Mouse (Mus musculus) liver, postnatal 0 days (tissue): ENCODE measurements around the gene Xpot. TPM values are rescaled to one million over a fixed set of nuclear protein-coding genes. Genes with fewer than 3 reads are reported as not detected.

Experiments used
- ATAC-seq: fragments of 200-750 bp; cut with Nextera tagmentation; 2 replicates; pipeline ENCODE4 v1.8.0; 2017; ENCODE audit warnings: mild to moderate bottlenecking, moderate library complexity
- DNase-seq: peaks from one replicate; pipeline ENCODE4 v3.0.0-alpha.2; 2016
- H3K27ac ChIP-seq: fragments of 300-500 bp; sonication (generic); 2 replicates; pipeline ENCODE4 v1.5.1; 2014; ENCODE audit warnings: antibody characterized with exemption, moderate library complexity, mild to moderate bottlenecking, low read depth
- H3K27me3 ChIP-seq: fragments of 300-500 bp; sonication (generic); 2 replicates; pipeline ENCODE4 v1.6.1; 2014; ENCODE audit warnings: low read length, control low read depth, mixed read lengths; ENCODE audit not compliant: insufficient read depth
- H3K36me3 ChIP-seq: fragments of 300-500 bp; sonication (generic); replicated peaks from 2 replicates; pipeline ENCODE4 v1.6.1; 2014; ENCODE audit warnings: mild to moderate bottlenecking, control low read depth, low read length, moderate library complexity, mixed read lengths; ENCODE audit not compliant: insufficient read depth
- H3K4me1 ChIP-seq: fragments of 300-500 bp; sonication (generic); 2 replicates; pipeline ENCODE4 v1.6.1; 2014; ENCODE audit warnings: antibody characterized with exemption, mild to moderate bottlenecking, control low read depth; ENCODE audit not compliant: insufficient read depth
- H3K4me2 ChIP-seq: fragments of 300-500 bp; sonication (generic); 2 replicates; pipeline ENCODE4 v1.6.1; 2014; ENCODE audit warnings: low read depth, mild to moderate bottlenecking, low read length, moderate library complexity, mixed read lengths
- H3K4me3 ChIP-seq: fragments of 300-500 bp; sonication (generic); 2 replicates; pipeline ENCODE4 v1.5.1; 2014; ENCODE audit warnings: low read depth, low read length
- H3K9ac ChIP-seq: fragments of 300-500 bp; sonication (generic); replicated peaks from 2 replicates; pipeline ENCODE4 v1.6.1; 2014; ENCODE audit warnings: mild to moderate bottlenecking, moderate library complexity
- H3K9me3 ChIP-seq: fragments of 300-500 bp; sonication (generic); 2 replicates; pipeline ENCODE4 v1.6.1; 2016; ENCODE audit warnings: mild to moderate bottlenecking, control low read depth, low read length, mixed read lengths
- CTCF ChIP-seq: sonication (generic); IDR thresholded peaks from 2 replicates; pipeline ENCODE4 v1.5.1; 2016; ENCODE audit warnings: antibody characterized with exemption, low read depth
- EP300 ChIP-seq: IDR thresholded peaks from 2 replicates; pipeline ENCODE4 v1.6.1; 2016; ENCODE audit warnings: antibody characterized with exemption, low read depth, mild to moderate bottlenecking
- WGBS: fragments of 180-500 bp; shearing (Covaris S2); extraction: QIAGEN DNeasy Blood & Tissue Kit; methylation state at CpG from one replicate; pipeline ENCODE4 v1.1.7; 2014; ENCODE audit not compliant: insufficient replicate concordance; 5-methylcytosine and 5-hydroxymethylcytosine counted together
- polyA plus RNA-seq: library from polyadenylated mRNA; unstranded; fragments of >200 nt; fragmentation: Nextera tagmentation; extraction: Ambion mirVana; gene quantifications from 2 replicates; pipeline ENCODE4 v1.2.1, GENCODE M21; 2015

The Xpot gene
- 17.5 and 19.4 TPM in 2 replicates for polyA plus RNA-seq

DNA sequence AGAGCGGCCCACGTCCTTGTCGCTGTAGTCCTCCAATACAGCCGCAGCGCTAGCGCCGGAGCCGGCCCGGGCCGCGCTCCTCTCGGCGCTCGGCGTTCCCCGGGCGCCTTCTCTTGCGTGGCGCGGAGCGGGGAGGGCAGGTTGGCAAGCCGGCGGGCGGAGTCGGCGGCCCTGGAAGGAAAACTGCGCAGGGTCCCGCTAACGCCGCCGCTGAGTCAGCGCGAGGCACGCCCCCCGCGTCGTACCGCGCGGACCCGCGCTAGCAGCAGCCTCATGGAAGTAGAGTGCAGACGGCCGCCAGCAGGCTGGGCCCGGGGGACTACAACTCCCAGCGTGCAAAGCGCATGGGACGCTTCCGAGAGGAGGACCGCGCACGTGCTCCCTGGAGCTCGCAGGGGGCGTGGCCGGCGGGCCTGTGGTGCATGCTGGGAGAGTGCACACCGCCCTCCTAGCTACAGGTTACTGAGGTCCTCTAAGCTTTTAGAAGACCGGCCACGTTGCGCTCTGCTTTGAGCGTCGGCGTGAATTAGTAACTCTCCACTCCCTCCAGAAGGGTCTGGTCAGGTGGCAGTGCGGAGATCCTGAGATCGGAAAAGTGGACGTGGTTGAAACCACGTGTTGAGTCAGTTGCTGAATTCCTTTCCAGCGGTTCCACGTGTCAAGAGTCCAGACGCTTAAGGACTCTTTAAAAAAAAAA is at the start of gene Xpot:
TSS of gene Xpot (minus strand) at position 147 of the 697 bp plus-strand sequence.
- H3K4me1 ChIP-seq: peaks cover 20% of the 10 kb centered on the region; the same call in 1 of the 2 replicates
- H3K27ac ChIP-seq: peak within 1 kb of the TSS; percentile 95
- no peaks in the 10 kb centered on the region for H3K27me3 ChIP-seq
- H3K9ac ChIP-seq: peak within 1 kb of the TSS; percentile 85
- WGBS: under 1% methylated on average over 67 of the region's 70 CpGs
- H3K4me2 ChIP-seq: peak within 1 kb of the TSS; percentile 87
- TF ChIP-seq CTCF (0 out of 2 replicates have a peak, but pooled peaks have one; percentile 7), EP300 (no peak)
- no peaks in the 10 kb centered on the region for H3K9me3 ChIP-seq
- ATAC-seq: peak; percentile 98
- peaks cover 11% of the 10 kb centered on the region for H3K36me3 ChIP-seq
- peak; percentile 99 for DNase-seq
- peak within 1 kb of the TSS; percentile 84 for H3K4me3 ChIP-seq

DNA sequence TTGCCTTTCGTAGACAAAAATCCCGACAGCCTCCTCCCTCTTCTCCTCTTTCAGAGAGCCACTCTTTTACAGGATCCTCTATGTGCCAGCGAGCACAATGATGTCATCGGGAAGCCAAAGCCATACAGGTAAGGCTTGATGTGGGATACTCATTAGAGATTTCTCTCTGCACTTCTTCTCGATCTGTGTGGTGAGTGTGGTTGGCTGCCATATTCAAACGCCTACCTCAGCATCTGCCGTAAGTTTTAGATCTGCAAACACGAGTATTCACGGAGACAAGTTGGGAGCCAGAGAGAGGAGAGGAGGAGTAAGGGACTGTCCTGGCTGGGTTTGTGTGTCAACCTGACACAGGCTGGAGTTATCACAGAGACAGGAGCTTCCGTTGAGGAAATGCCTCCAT is 43.0 kb upstream of the Xpot start:
- Histone ChIP-seq H3K4me2 (no peak overlapping the region), H3K4me1 (no peaks in the 10 kb centered on the region), H3K9ac (no peak overlapping the region), H3K36me3 (no peaks in the 10 kb centered on the region), H3K9me3 (no peaks in the 10 kb centered on the region), H3K27me3 (no peaks in the 10 kb centered on the region), H3K4me3 (no peak overlapping the region), H3K27ac (no peak overlapping the region)
- TF ChIP-seq CTCF (no peak), EP300 (no peak)
- DNase-seq: no peak
- WGBS: 78% methylated on average over 10 of the region's 10 CpGs
- ATAC-seq: no peak

DNA sequence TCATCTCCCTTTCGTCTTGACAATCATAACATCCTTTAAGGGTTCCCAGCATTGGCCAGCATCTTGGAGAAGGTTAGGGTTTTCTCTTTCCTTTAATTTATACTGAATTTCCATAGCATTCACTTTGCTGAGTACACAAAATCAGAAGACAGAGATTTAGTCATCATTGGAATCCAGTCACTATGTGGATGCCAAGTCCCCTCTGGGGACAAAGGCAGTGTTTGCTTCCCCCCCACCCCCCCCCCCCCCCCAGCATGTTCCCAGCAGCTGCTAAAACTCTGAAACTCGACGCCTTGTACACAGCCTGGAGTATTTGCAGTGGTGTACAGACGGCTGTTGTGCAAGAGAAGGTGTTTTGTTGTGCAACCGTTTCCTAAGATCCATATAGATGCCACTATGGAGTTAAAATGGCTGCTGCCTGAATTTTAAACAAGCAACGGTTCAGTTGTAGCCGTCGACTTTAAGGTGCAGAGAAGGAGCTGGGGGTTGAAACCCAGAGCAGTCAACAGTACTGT is 39.6 kb upstream of the Xpot start:
- TF ChIP-seq EP300 (no peak), CTCF (no peak)
- peak; percentile 45; the same call in 1 of the 2 replicates for ATAC-seq
- Histone ChIP-seq H3K4me2 (no peak overlapping the region), H3K9me3 (no peaks in the 10 kb centered on the region), H3K4me1 (no peaks in the 10 kb centered on the region), H3K4me3 (no peak overlapping the region), H3K36me3 (no peaks in the 10 kb centered on the region), H3K27me3 (no peaks in the 10 kb centered on the region), H3K9ac (no peak overlapping the region), H3K27ac (no peak overlapping the region)
- DNase-seq: no peak
- 59% methylated on average over 8 of the region's 8 CpGs for WGBS

DNA sequence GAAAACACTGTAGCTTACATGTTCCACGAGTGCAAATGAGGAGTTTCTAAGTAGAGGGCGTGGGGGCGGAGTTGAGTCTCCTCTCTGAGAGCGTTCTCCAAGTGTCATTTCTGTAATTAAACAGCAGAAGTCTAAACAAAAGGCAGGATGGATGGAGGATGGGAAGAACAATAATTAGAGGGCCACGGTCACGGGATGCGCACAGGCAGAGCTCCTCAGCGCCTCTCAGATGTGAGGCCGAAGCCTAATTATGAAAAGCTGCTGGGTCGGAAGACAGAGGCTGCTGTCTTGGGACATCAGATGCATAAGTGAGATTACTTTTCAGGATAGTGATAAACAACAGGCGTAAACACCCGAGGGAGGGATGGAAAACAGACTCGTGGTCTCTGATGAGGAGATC is 37.5 kb upstream of the Xpot start:
- H3K27me3 ChIP-seq: no peaks in the 10 kb centered on the region
- H3K4me2 ChIP-seq: no peak overlapping the region
- no peak for ATAC-seq
- H3K9me3 ChIP-seq: no peaks in the 10 kb centered on the region
- no peaks in the 10 kb centered on the region for H3K36me3 ChIP-seq
- DNase-seq: no peak
- H3K4me1 ChIP-seq: no peaks in the 10 kb centered on the region
- H3K4me3 ChIP-seq: no peak overlapping the region
- H3K27ac ChIP-seq: no peak overlapping the region
- H3K9ac ChIP-seq: no peak overlapping the region
- TF ChIP-seq CTCF (no peak), EP300 (no peak)
- WGBS: 70% methylated on average over 13 of the region's 13 CpGs

DNA sequence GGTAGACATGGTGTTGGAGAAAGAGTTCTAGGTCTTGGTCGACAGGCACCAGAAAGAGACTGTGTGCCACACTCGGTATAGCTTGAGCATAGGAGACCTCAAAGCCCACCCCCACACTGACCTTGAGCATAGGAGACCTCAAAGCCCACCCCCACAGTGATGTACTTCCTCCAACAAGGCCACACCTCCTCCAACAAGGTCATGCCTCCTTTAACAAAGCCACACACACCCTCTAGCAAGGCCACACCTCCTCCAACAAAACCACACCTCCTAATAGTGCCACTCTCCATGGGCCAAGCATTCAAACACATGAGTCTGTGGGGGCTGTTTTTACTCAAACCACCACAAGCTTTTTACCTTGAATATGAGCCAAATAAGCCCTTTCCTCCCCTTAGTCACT is 36.6 kb upstream of the Xpot start:
- 75% methylated on average over 2 of the region's 2 CpGs for WGBS
- DNase-seq (no peak), ATAC-seq (no peak)
- H3K9me3 ChIP-seq: no peaks in the 10 kb centered on the region
- H3K27ac ChIP-seq: no peak overlapping the region
- H3K27me3 ChIP-seq: no peaks in the 10 kb centered on the region
- no peaks in the 10 kb centered on the region for H3K36me3 ChIP-seq
- no peak overlapping the region for H3K9ac ChIP-seq
- no peak for TF ChIP-seq EP300
- no peak for TF ChIP-seq CTCF
- no peak overlapping the region for H3K4me2 ChIP-seq
- H3K4me1 ChIP-seq: no peaks in the 10 kb centered on the region
- H3K4me3 ChIP-seq: no peak overlapping the region

DNA sequence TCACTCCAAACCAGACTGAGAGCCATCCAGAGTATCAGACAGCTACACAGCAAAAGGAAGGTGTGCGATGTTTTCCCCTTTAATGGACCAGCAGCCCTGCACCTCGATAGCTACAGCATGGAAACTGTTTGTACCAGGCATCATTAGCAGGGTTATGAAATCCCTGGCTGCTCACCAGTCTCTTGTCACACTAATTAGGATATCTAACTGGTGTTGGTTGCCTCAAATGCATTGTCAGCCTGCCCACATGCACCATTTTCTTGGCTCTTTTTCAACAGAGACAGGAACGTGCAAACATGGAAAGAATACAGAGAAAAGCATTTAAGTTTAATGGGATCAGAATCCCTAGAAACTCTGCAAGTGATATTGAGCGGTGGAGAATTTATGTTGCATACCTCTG is 29.8 kb upstream of the Xpot start:
- WGBS: 76% methylated on average over 4 of the region's 4 CpGs
- Histone ChIP-seq H3K27me3 (no peaks in the 10 kb centered on the region), H3K36me3 (no peaks in the 10 kb centered on the region), H3K4me2 (no peak overlapping the region), H3K4me1 (no peaks in the 10 kb centered on the region), H3K9ac (no peak overlapping the region), H3K27ac (no peak overlapping the region), H3K9me3 (no peaks in the 10 kb centered on the region), H3K4me3 (no peak overlapping the region)
- TF ChIP-seq CTCF (no peak), EP300 (no peak)
- DNase-seq (no peak), ATAC-seq (no peak)
